Mouse (Mus musculus) midbrain, embryonic 13.5 days (tissue): ENCODE measurements around the gene Gfm2. TPM values are rescaled to one million over a fixed set of nuclear protein-coding genes. Genes with fewer than 3 reads are reported as not detected.

ENCODE experiments used
- ATAC-seq: fragments of 200-750 bp; cut with Nextera tagmentation; 2 replicates; pipeline ENCODE4 v1.8.0; 2017; ENCODE audit warnings: mild to moderate bottlenecking, moderate TSS enrichment, moderate library complexity
- H3K27ac ChIP-seq: fragments of 300-500 bp; sonication (generic); 2 replicates; pipeline ENCODE4 v1.5.1; 2015; ENCODE audit warnings: inconsistent platforms, mild to moderate bottlenecking, moderate library complexity
- H3K27me3 ChIP-seq: fragments of 300-500 bp; sonication (generic); 2 replicates; pipeline ENCODE4 v1.6.1; 2015; ENCODE audit warnings: mild to moderate bottlenecking, inconsistent platforms
- H3K36me3 ChIP-seq: fragments of 300-500 bp; sonication (generic); 2 replicates; pipeline ENCODE4 v1.6.1; 2015; ENCODE audit warnings: mild to moderate bottlenecking, inconsistent platforms
- H3K4me1 ChIP-seq: fragments of 300-500 bp; sonication (generic); replicated peaks from 2 replicates; pipeline ENCODE4 v1.6.1; 2015; ENCODE audit warnings: inconsistent platforms
- H3K4me2 ChIP-seq: fragments of 300-500 bp; sonication (generic); replicated peaks from 2 replicates; pipeline ENCODE4 v1.6.1; 2015; ENCODE audit warnings: moderate library complexity, mild to moderate bottlenecking, inconsistent platforms
- H3K4me3 ChIP-seq: fragments of 300-500 bp; sonication (generic); replicated peaks from 2 replicates; pipeline ENCODE4 v1.5.1; 2015; ENCODE audit warnings: mild to moderate bottlenecking, inconsistent platforms
- H3K9ac ChIP-seq: fragments of 300-500 bp; sonication (generic); replicated peaks from 2 replicates; pipeline ENCODE4 v1.6.1; 2015; ENCODE audit warnings: mild to moderate bottlenecking, inconsistent platforms
- H3K9me3 ChIP-seq: fragments of 300-500 bp; sonication (generic); 2 replicates; pipeline ENCODE4 v1.6.1; 2016; ENCODE audit warnings: mild to moderate bottlenecking, inconsistent platforms
- WGBS: fragments of 180-500 bp; shearing (Covaris S2); methylation state at CpG from one replicate; pipeline ENCODE4 v1.1.7; 2015; 5-methylcytosine and 5-hydroxymethylcytosine counted together
- polyA plus RNA-seq: library from polyadenylated mRNA; unstranded; fragments of >200 nt; fragmentation: Nextera tagmentation; extraction: Ambion mirVana; gene quantifications from 2 replicates; pipeline ENCODE4 v1.2.1, GENCODE M21; 2015

Gene Gfm2
- polyA plus RNA-seq, 1 experiment from 2014 or later: 38.3 TPM

GRCm38 (mm10) chr13:97145834-97146233, 8.1 kb downstream of the Gfm2 start:
- no peaks in the 10 kb centered on the region for H3K9me3 ChIP-seq
- 62% methylated on average over 4 of the region's 4 CpGs for WGBS
- H3K27ac ChIP-seq: no peak overlapping the region
- ATAC-seq: no peak
- no peaks in the 10 kb centered on the region for H3K4me1 ChIP-seq
- H3K4me2 ChIP-seq: no peak overlapping the region
- no peak overlapping the region for H3K9ac ChIP-seq
- no peak overlapping the region for H3K4me3 ChIP-seq
- H3K36me3 ChIP-seq: peaks cover 59% of the 10 kb centered on the region
- no peaks in the 10 kb centered on the region for H3K27me3 ChIP-seq

GRCm38 (mm10) chr13:97175520-97176264, 38.0 kb downstream of the Gfm2 start:
- Histone ChIP-seq H3K27ac (no peak overlapping the region), H3K4me3 (no peak overlapping the region), H3K9me3 (no peaks in the 10 kb centered on the region), H3K4me2 (no peak overlapping the region), H3K4me1 (peaks cover 5% of the 10 kb centered on the region; the same call in 1 of the 2 replicates), H3K27me3 (no peaks in the 10 kb centered on the region), H3K9ac (no peak overlapping the region), H3K36me3 (peaks cover 80% of the 10 kb centered on the region)
- 91% methylated on average over 10 of the region's 10 CpGs for WGBS
- no peak for ATAC-seq

GRCm38 (mm10) chr13:97176731-97177130, 39.0 kb downstream of the Gfm2 start:
- Histone ChIP-seq H3K9ac (no peak overlapping the region), H3K4me2 (no peak overlapping the region), H3K4me1 (peaks cover 5% of the 10 kb centered on the region; the same call in 1 of the 2 replicates), H3K27ac (no peak overlapping the region), H3K9me3 (no peaks in the 10 kb centered on the region), H3K36me3 (peaks cover 73% of the 10 kb centered on the region), H3K27me3 (no peaks in the 10 kb centered on the region), H3K4me3 (no peak overlapping the region)
- ATAC-seq: no peak
- 81% methylated on average over 5 of the region's 5 CpGs for WGBS

GRCm38 (mm10) chr13:97178943-97179342, 41.2 kb downstream of the Gfm2 start:
- no peak for ATAC-seq
- no peak overlapping the region for H3K4me3 ChIP-seq
- no peak overlapping the region for H3K27ac ChIP-seq
- peaks cover 58% of the 10 kb centered on the region for H3K36me3 ChIP-seq
- peaks cover 5% of the 10 kb centered on the region; the same call in 1 of the 2 replicates for H3K4me1 ChIP-seq
- no peak overlapping the region for H3K4me2 ChIP-seq
- 75% methylated on average over 7 of the region's 7 CpGs for WGBS
- H3K27me3 ChIP-seq: no peaks in the 10 kb centered on the region
- no peaks in the 10 kb centered on the region for H3K9me3 ChIP-seq
- no peak overlapping the region for H3K9ac ChIP-seq

- ATAC-seq: 0 out of 2 replicates have a peak, but pooled peaks have one; percentile 45
- H3K27me3 ChIP-seq: no peaks in the 10 kb centered on the region
- no peaks in the 10 kb centered on the region for H3K9me3 ChIP-seq
- peaks cover 5% of the 10 kb centered on the region; the same call in 1 of the 2 replicates for H3K4me1 ChIP-seq
- 48% methylated on average over 6 of the region's 6 CpGs for WGBS
- peaks cover 45% of the 10 kb centered on the region for H3K36me3 ChIP-seq
- H3K9ac ChIP-seq: no peak overlapping the region
- H3K4me3 ChIP-seq: no peak overlapping the region
- no peak overlapping the region for H3K27ac ChIP-seq
- no peak overlapping the region for H3K4me2 ChIP-seq
Measured at GRCm38 (mm10) chr13:97180113-97180828, 42.5 kb downstream of the Gfm2 start.

- no peak overlapping the region for H3K4me3 ChIP-seq
- no peak overlapping the region for H3K9ac ChIP-seq
- peaks cover 5% of the 10 kb centered on the region; the same call in 1 of the 2 replicates for H3K4me1 ChIP-seq
- no peaks in the 10 kb centered on the region for H3K9me3 ChIP-seq
- H3K27ac ChIP-seq: no peak overlapping the region
- no peaks in the 10 kb centered on the region for H3K27me3 ChIP-seq
- no peak overlapping the region for H3K4me2 ChIP-seq
- WGBS: 72% methylated on average over 4 of the region's 4 CpGs
- no peak for ATAC-seq
- H3K36me3 ChIP-seq: peaks cover 23% of the 10 kb centered on the region
Measured at GRCm38 (mm10) chr13:97182821-97183220, 45.1 kb downstream of the Gfm2 start.

- Histone ChIP-seq H3K36me3 (peaks cover 12% of the 10 kb centered on the region), H3K9me3 (no peaks in the 10 kb centered on the region), H3K27me3 (no peaks in the 10 kb centered on the region), H3K4me2 (no peak overlapping the region), H3K4me3 (no peak overlapping the region), H3K9ac (no peak overlapping the region), H3K4me1 (peaks cover 5% of the 10 kb centered on the region; the same call in 1 of the 2 replicates), H3K27ac (no peak overlapping the region)
- ATAC-seq: no peak
- WGBS: 98% methylated on average over 2 of the region's 2 CpGs
Measured at GRCm38 (mm10) chr13:97184168-97184567, 46.4 kb downstream of the Gfm2 start.

GRCm38 (mm10) chr13:97184656-97185055, 46.9 kb downstream of the Gfm2 start:
- ATAC-seq: no peak
- 84% methylated on average over 5 of the region's 5 CpGs for WGBS

GRCm38 (mm10) chr13:97186346-97186745, 48.6 kb downstream of the Gfm2 start:
- Histone ChIP-seq H3K27me3 (no peaks in the 10 kb centered on the region), H3K9ac (no peak overlapping the region), H3K27ac (no peak overlapping the region), H3K9me3 (no peaks in the 10 kb centered on the region), H3K4me3 (no peak overlapping the region), H3K4me1 (no peaks in the 10 kb centered on the region), H3K4me2 (no peak overlapping the region), H3K36me3 (peaks cover 3% of the 10 kb centered on the region; the same call in 1 of the 2 replicates)
- no peak for ATAC-seq
- WGBS: 90% methylated on average over 4 of the region's 4 CpGs

More at GRCm38 (mm10) chr13:97184656-97185055, 46.9 kb downstream of the Gfm2 start:
- no peak overlapping the region for H3K4me2 ChIP-seq
- H3K9ac ChIP-seq: no peak overlapping the region
- peaks cover 9% of the 10 kb centered on the region for H3K36me3 ChIP-seq
- no peaks in the 10 kb centered on the region for H3K27me3 ChIP-seq
- H3K4me1 ChIP-seq: peaks cover 3% of the 10 kb centered on the region; the same call in 1 of the 2 replicates
- H3K27ac ChIP-seq: no peak overlapping the region
- H3K9me3 ChIP-seq: no peaks in the 10 kb centered on the region
- H3K4me3 ChIP-seq: no peak overlapping the region

GRCm38 (mm10) chr13:97187693-97188092, 50.0 kb downstream of the Gfm2 start:
- WGBS: 81% methylated on average over 5 of the region's 5 CpGs
- H3K4me2 ChIP-seq: no peak overlapping the region
- no peak overlapping the region for H3K4me3 ChIP-seq
- H3K9ac ChIP-seq: no peak overlapping the region
- H3K9me3 ChIP-seq: no peaks in the 10 kb centered on the region
- no peaks in the 10 kb centered on the region for H3K27me3 ChIP-seq
- no peak overlapping the region for H3K27ac ChIP-seq
- 0 out of 2 replicates have a peak, but pooled peaks cover 3% of the 10 kb centered on the region for H3K4me1 ChIP-seq
- ATAC-seq: no peak
- peaks cover 2% of the 10 kb centered on the region; the same call in 1 of the 2 replicates for H3K36me3 ChIP-seq

GRCm38 (mm10) chr13:97192649-97193048, 54.9 kb downstream of the Gfm2 start:
- Histone ChIP-seq H3K27ac (no peak overlapping the region), H3K4me3 (no peak overlapping the region)
- WGBS: 93% methylated on average over 11 of the region's 11 CpGs

GRCm38 (mm10) chr13:97193420-97193819, 55.7 kb downstream of the Gfm2 start:
- no peak overlapping the region for H3K4me2 ChIP-seq
- no peaks in the 10 kb centered on the region for H3K36me3 ChIP-seq
- 58% methylated on average over 7 of the region's 7 CpGs for WGBS
- no peaks in the 10 kb centered on the region for H3K27me3 ChIP-seq
- H3K4me1 ChIP-seq: peaks cover 12% of the 10 kb centered on the region
- no peaks in the 10 kb centered on the region for H3K9me3 ChIP-seq
- H3K27ac ChIP-seq: no peak overlapping the region
- no peak for ATAC-seq
- H3K4me3 ChIP-seq: no peak overlapping the region
- no peak overlapping the region for H3K9ac ChIP-seq

More at GRCm38 (mm10) chr13:97192649-97193048, 54.9 kb downstream of the Gfm2 start:
- Histone ChIP-seq H3K27me3 (no peaks in the 10 kb centered on the region), H3K4me2 (no peak overlapping the region), H3K9ac (no peak overlapping the region), H3K4me1 (peaks cover 5% of the 10 kb centered on the region; the same call in 1 of the 2 replicates), H3K36me3 (no peaks in the 10 kb centered on the region), H3K9me3 (no peaks in the 10 kb centered on the region)
- ATAC-seq: no peak
